Mouse (Mus musculus): ENCODE data around the gene Dkk3. TPM values are rescaled to one million over a fixed set of nuclear protein-coding genes. Genes with fewer than 3 reads are reported as not detected.

The Dkk3 gene
- polyA plus RNA-seq, 1 experiment from 2014 or later: 30.2 TPM

DNA sequence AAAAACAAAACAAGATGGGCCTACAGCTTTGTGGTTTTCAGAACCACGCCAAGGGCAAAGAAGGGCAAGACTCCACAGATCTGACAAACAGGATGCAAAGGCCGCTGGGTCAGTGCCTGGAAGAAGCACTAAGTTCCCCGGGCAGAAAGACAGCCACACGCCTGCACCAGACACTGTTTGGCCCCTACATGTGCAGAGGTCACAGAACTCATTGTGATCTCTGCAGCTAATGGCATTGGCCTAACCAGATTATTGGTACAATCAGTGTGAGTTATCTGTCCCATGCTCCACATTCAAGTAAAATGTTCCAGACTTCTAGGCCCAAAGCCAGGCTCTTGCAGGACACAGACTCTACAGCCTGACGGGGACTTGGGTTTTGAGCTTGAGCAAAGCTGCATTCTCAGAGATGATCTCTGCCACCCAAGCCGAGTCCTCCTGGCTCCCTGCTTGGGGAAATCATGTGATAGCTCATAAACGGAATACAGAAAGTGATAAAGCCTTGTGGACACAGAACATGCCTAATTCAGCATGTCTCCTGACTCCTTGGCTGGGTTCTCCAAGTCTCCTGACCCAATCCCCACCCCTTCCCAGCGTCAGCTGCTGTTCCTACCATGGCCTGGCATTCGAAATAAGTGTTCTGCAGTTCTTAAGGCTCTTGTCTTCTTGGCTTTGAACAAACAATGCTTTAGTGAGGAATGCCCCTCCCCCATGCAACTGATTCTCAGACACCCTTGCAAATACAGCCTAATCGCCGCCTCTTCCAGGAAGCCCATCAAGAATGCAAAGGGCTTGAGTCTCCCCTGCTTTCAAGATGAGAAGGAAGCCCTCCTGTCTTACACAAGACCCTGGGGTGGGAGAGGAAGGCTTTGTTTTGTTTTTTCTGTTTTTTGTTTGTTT lies 20.1 kb downstream of the Dkk3 start:
- no peak for ATAC-seq (ENCODE audit: low FRiP score)
- Histone ChIP-seq H3K9me3 (replicated peaks) (no peaks in the 10 kb centered on the region), H3K4me1 (peaks cover 13% of the 10 kb centered on the region), H3K36me3 (no peaks in the 10 kb centered on the region), H3K9ac (no peak overlapping the region), H3K4me3 (no peak overlapping the region), H3K4me2 (replicated peaks) (no peak overlapping the region), H3K27me3 (no peaks in the 10 kb centered on the region), H3K27ac (no peak overlapping the region)
- 78% methylated on average over 11 of the region's 11 CpGs for whole genome bisulfite sequencing

GRCm38 (mm10) chr7:112138168-112138508 lies 20.7 kb downstream of the Dkk3 start:
- no peak for ATAC-seq (ENCODE audit: low FRiP score)
- Histone ChIP-seq H3K36me3 (no peaks in the 10 kb centered on the region), H3K9me3 (replicated peaks) (no peaks in the 10 kb centered on the region), H3K9ac (no peak overlapping the region), H3K4me2 (replicated peaks) (no peak overlapping the region), H3K27ac (no peak overlapping the region), H3K4me1 (peaks cover 7% of the 10 kb centered on the region), H3K27me3 (no peaks in the 10 kb centered on the region), H3K4me3 (no peak overlapping the region)
- 82% methylated on average over 7 of the region's 7 CpGs for WGBS

- H3K27ac ChIP-seq: no peak overlapping the region
- H3K9me3 ChIP-seq (replicated peaks): no peaks in the 10 kb centered on the region
- no peaks in the 10 kb centered on the region for H3K36me3 ChIP-seq
- H3K4me2 ChIP-seq (replicated peaks): no peak overlapping the region
- no peak overlapping the region for H3K9ac ChIP-seq
- H3K27me3 ChIP-seq: no peaks in the 10 kb centered on the region
- WGBS: 80% methylated on average over 5 of the region's 5 CpGs
- no peaks in the 10 kb centered on the region for H3K4me1 ChIP-seq
- no peak for ATAC-seq (ENCODE audit: low FRiP score)
- H3K4me3 ChIP-seq: no peak overlapping the region
These were observed 22.3 kb downstream of the Dkk3 start for GRCm38 (mm10) chr7:112136537-112136936.

DNA sequence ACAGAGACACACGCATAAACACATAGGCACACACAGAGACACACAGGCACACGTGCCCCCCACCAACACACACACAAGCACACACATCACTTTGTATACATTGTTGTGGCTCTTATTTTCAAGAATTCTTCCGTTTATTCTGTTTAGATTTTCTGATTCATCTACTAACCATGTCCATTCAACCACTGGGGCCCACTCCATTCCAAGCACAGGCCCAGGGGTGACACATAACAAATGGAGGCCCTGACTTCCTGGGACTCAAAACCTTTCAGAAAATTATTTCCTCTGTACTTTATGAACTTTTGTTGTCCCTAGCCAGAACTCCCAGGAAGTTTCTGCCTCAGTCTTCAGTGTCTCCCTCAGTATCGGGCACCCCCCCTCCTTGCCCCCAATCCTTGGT lies 23.7 kb downstream of the Dkk3 start:
- no peak overlapping the region for H3K9ac ChIP-seq
- H3K4me2 ChIP-seq (replicated peaks): no peak overlapping the region
- no peaks in the 10 kb centered on the region for H3K9me3 ChIP-seq (replicated peaks)
- H3K36me3 ChIP-seq: no peaks in the 10 kb centered on the region
- H3K4me1 ChIP-seq: no peaks in the 10 kb centered on the region
- no peak overlapping the region for H3K27ac ChIP-seq
- 92% methylated on average over 4 of the region's 4 CpGs for WGBS
- H3K4me3 ChIP-seq: no peak overlapping the region
- ATAC-seq (ENCODE audit: low FRiP score): no peak
- H3K27me3 ChIP-seq: no peaks in the 10 kb centered on the region

DNA sequence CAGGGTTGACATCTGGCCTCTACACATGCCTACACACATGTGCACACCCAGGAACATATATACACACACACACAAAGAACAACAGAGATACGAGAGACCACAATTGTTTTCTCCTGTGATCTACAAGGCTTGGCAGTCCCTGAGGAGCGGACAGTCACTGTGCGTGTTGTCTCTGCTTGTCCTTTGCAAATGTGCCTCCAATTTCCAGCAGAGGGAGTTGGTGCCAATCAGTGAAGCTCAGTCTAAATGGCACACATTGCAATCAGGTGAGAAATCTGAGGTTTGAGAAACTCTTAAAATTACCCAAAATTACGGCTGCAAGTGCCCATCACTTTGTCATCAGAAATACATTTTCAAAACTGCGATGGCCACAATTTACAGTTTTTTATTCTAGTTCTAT lies 25.6 kb downstream of the Dkk3 start:
- peaks cover 7% of the 10 kb centered on the region; the same call in 1 of the 2 replicates for H3K4me1 ChIP-seq
- no peak for ATAC-seq (ENCODE audit: low FRiP score)
- no peaks in the 10 kb centered on the region for H3K36me3 ChIP-seq
- H3K9me3 ChIP-seq (replicated peaks): no peaks in the 10 kb centered on the region
- no peak overlapping the region for H3K4me2 ChIP-seq (replicated peaks)
- H3K4me3 ChIP-seq: no peak overlapping the region
- 90% methylated on average over 5 of the region's 5 CpGs for WGBS
- no peak overlapping the region for H3K27ac ChIP-seq
- no peaks in the 10 kb centered on the region for H3K27me3 ChIP-seq
- H3K9ac ChIP-seq: no peak overlapping the region

GRCm38 (mm10) chr7:112132005-112132404 lies 26.9 kb downstream of the Dkk3 start:
- Histone ChIP-seq H3K36me3 (no peaks in the 10 kb centered on the region), H3K9ac (no peak overlapping the region), H3K4me1 (peaks cover 7% of the 10 kb centered on the region; the same call in 1 of the 2 replicates), H3K4me2 (replicated peaks) (no peak overlapping the region), H3K27me3 (no peaks in the 10 kb centered on the region), H3K27ac (no peak overlapping the region), H3K9me3 (replicated peaks) (no peaks in the 10 kb centered on the region), H3K4me3 (no peak overlapping the region)
- WGBS: 56% methylated on average over 6 of the region's 6 CpGs
- no peak for ATAC-seq (ENCODE audit: low FRiP score)

- ATAC-seq (ENCODE audit: low FRiP score): no peak
- Histone ChIP-seq H3K4me3 (no peak overlapping the region), H3K36me3 (no peaks in the 10 kb centered on the region), H3K4me1 (peaks cover 7% of the 10 kb centered on the region; the same call in 1 of the 2 replicates), H3K27ac (no peak overlapping the region), H3K9me3 (replicated peaks) (no peaks in the 10 kb centered on the region), H3K9ac (no peak overlapping the region), H3K27me3 (no peaks in the 10 kb centered on the region), H3K4me2 (replicated peaks) (no peak overlapping the region)
- 99% methylated on average over 3 of the region's 3 CpGs for WGBS
These were observed 28.2 kb downstream of the Dkk3 start for GRCm38 (mm10) chr7:112130660-112131059.

- Histone ChIP-seq H3K4me2 (replicated peaks) (no peak overlapping the region), H3K4me3 (no peak overlapping the region), H3K4me1 (peaks cover 7% of the 10 kb centered on the region; the same call in 1 of the 2 replicates), H3K9ac (no peak overlapping the region), H3K27ac (no peak overlapping the region), H3K9me3 (replicated peaks) (no peaks in the 10 kb centered on the region), H3K27me3 (no peaks in the 10 kb centered on the region), H3K36me3 (no peaks in the 10 kb centered on the region)
- ATAC-seq (ENCODE audit: low FRiP score): no peak
- WGBS: 85% methylated on average over 6 of the region's 6 CpGs
These were observed 29.0 kb downstream of the Dkk3 start for GRCm38 (mm10) chr7:112129851-112130250.

DNA sequence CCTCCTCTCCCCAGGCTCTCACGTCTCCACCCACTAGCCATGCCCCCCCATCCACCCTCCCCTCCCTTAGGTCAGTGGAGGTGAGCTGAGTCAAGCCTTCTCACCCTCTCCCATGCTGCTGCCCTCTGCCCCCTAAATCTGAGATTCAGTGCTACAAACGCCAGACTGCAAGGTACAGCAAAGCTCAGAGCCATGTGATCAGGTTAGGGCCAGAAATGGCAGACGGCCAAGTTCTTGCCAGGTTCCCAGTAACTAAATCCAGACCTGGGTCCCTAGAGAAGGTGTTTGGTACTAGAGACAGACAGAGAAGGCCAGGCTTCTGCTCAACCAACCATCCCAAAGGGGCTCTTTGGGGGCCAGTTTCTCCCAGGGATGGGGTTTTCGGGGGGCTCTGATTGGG lies 30.0 kb downstream of the Dkk3 start:
- H3K9me3 ChIP-seq (replicated peaks): no peaks in the 10 kb centered on the region
- H3K36me3 ChIP-seq: no peaks in the 10 kb centered on the region
- WGBS: 67% methylated on average over 4 of the region's 4 CpGs
- H3K4me1 ChIP-seq: peaks cover 7% of the 10 kb centered on the region; the same call in 1 of the 2 replicates
- H3K27me3 ChIP-seq: no peaks in the 10 kb centered on the region
- no peak overlapping the region for H3K9ac ChIP-seq
- ATAC-seq (ENCODE audit: low FRiP score): no peak
- no peak overlapping the region for H3K4me3 ChIP-seq
- no peak overlapping the region for H3K4me2 ChIP-seq (replicated peaks)
- H3K27ac ChIP-seq: no peak overlapping the region

DNA sequence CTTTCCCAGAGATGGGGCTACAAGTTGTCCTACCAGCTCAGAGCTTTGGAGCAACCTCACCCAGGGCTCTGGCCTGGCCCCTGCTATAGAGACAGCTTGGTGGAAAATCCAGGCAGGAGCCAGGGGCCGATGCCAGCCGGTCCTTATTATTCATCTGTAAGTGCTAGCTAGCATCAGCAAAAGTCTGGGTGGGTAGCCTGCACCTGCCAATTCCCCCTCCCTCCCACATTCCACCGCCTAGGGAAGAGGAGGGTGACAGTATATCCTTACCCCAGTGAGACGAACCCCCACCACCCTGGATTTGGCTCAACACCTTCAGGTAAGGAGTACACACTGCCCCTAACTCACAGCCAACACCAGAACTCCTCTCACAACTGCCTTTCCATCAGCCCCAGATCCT lies 30.9 kb downstream of the Dkk3 start:
- ATAC-seq (ENCODE audit: low FRiP score): no peak
- 83% methylated on average over 4 of the region's 4 CpGs for WGBS
- H3K9me3 ChIP-seq (replicated peaks): no peaks in the 10 kb centered on the region

GRCm38 (mm10) chr7:112127085-112127637 lies 31.7 kb downstream of the Dkk3 start:
- Histone ChIP-seq H3K4me3 (no peak overlapping the region), H3K36me3 (no peaks in the 10 kb centered on the region), H3K4me1 (peaks cover 7% of the 10 kb centered on the region; the same call in 1 of the 2 replicates), H3K9me3 (replicated peaks) (no peaks in the 10 kb centered on the region), H3K4me2 (replicated peaks) (no peak overlapping the region), H3K9ac (no peak overlapping the region), H3K27me3 (no peaks in the 10 kb centered on the region), H3K27ac (no peak overlapping the region)
- no peak for ATAC-seq (ENCODE audit: low FRiP score)
- WGBS: 80% methylated on average over 5 of the region's 5 CpGs

More for the DNA sequence above, 30.9 kb downstream of the Dkk3 start:
- H3K4me1 ChIP-seq: peaks cover 7% of the 10 kb centered on the region; the same call in 1 of the 2 replicates
- H3K4me3 ChIP-seq: no peak overlapping the region
- no peak overlapping the region for H3K27ac ChIP-seq
- H3K4me2 ChIP-seq (replicated peaks): no peak overlapping the region
- no peaks in the 10 kb centered on the region for H3K36me3 ChIP-seq
- H3K27me3 ChIP-seq: no peaks in the 10 kb centered on the region
- H3K9ac ChIP-seq: no peak overlapping the region

DNA sequence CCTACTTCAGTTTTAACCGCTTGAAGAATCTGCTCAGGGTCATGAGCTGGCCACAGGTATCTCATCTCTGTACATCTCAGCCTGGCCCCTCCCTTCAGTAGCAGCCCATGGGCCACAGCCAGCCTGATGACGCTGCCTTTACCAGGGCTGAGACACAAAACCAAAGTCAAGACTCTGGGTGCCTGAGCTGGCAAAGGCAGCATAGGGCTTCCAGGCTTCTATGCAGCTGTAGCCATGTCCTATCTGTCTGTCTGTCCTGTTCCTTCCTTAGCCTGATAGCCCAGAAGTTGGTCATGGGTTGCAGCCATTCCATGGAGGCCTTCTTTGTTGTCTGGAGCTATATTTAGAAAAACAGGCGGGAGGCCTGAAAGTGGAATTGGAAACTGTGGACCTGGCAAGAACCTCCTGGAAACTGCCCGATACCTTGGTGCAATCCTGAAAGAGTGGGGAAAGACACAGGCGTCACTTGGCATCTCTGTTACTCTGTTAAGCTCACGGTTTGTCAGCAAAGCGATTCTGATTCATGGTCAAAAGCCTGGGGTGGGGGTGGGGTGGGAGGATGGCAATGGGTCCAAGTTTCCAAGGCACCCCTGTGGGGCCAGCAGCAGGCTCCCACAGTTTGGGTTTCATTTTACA lies 33.1 kb downstream of the Dkk3 start:
- Histone ChIP-seq H3K4me1 (peaks cover 17% of the 10 kb centered on the region), H3K36me3 (no peaks in the 10 kb centered on the region), H3K9me3 (replicated peaks) (no peaks in the 10 kb centered on the region), H3K4me2 (replicated peaks) (no peak overlapping the region), H3K27ac (no peak overlapping the region), H3K27me3 (no peaks in the 10 kb centered on the region), H3K4me3 (no peak overlapping the region), H3K9ac (no peak overlapping the region)
- WGBS: 87% methylated on average over 7 of the region's 7 CpGs
- no peak for ATAC-seq (ENCODE audit: low FRiP score)

All from hindbrain, embryonic 12.5 days (tissue).